Mouse (Mus musculus) sigmoid colon, adult 10 weeks (tissue): ENCODE measurements around the gene Ap2m1. TPM values are rescaled to one million over a fixed set of nuclear protein-coding genes. Genes with fewer than 3 reads are reported as not detected.

ENCODE experiments used
- polyA plus RNA-seq: library from polyadenylated mRNA; stranded (reverse); fragments of 350-450 nt; fragmentation: Illumina TruSeq; extraction: RNeasy Lipid Tissue Mini Kit (QIAGEN cat#74804); gene quantifications from one replicate; pipeline ENCODE4 v1.2.3, GENCODE M21; 2014; ENCODE audit warnings: low read depth, low replicate concordance

Ap2m1 gene
- polyA plus RNA-seq: 87.0 TPM

DNA sequence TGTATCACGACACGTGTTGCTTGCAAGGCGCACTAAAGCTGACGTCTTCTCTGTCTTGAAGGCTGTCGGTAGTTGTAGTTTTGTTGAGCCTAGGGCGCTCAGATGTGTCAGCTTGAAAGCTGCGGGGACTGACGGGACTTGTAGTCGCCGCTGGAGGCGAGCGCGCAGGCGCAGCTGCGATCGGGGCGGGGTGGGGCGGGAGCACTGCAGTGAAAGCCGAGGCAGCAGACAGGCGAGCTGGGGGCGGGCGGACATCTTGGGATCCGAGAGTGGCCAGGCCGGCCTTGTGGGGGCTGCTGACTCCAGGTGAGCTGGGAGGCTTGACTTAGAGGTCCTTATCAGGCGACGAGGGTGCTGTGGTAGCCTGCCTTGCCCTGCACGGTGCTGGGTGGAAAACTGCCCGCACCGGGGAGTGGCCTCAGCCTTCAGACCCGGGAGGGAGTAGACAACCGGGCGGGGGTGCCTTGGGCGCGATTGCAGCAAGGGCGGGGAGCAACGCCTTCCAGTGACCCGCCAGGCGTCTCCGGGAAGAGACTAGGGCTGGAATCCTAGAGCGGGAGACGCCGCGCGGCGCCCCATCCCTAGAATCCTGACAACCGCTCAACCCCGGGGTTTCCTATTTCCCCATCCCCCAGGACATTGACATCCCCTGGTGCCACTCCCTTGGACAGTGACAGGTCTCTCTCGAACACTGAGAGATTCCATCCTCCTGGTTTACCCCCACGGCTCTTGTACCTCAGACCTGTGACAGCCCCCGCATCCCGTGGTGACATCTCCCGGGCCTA is at the start of gene Ap2m1:
Gene Ap2m1, plus strand, starts transcription at position 183 of the 785 bp plus-strand sequence.

DNA sequence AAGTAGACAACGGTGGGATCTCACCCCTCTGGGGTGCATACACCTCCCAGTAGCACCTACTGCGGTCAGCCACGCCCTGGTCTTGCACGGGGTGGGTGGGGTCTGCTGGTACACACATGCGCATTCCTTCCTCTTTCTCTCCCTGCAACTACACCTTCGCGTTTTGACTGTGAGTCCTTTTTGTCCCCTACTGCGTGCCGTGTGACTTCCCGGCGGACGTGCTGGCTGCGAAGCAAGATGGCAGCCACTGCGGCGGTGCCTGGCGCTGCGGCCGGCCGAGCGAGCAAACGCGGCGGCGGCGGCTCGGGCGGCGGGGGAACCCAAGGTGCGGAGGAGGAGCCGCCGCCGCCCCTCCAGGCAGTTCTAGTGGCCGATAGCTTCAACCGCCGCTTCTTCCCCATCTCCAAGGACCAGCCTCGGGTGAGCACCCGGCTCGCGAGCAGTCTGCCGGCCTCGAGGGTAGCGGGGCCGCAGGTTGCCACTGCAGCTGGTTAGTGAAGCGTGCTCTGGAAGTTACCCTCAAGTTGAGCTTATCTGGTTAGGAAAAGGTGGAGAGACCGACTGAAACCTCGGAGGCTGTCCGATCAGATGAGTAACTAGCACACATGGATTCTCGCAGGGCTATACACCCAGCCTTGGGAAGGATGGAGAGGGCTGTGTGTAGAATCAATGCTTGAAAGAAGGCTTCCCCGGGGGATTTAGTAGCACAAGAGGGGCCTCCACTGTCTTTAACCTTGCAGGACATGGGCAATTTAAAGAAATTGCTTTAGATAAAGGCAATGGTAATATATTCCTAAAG is 36.4 kb upstream of the Ap2m1 start, which contains the start of gene Eif2b5:
Gene Eif2b5, plus strand, starts transcription at position 141 of the 799 bp plus-strand sequence.

DNA sequence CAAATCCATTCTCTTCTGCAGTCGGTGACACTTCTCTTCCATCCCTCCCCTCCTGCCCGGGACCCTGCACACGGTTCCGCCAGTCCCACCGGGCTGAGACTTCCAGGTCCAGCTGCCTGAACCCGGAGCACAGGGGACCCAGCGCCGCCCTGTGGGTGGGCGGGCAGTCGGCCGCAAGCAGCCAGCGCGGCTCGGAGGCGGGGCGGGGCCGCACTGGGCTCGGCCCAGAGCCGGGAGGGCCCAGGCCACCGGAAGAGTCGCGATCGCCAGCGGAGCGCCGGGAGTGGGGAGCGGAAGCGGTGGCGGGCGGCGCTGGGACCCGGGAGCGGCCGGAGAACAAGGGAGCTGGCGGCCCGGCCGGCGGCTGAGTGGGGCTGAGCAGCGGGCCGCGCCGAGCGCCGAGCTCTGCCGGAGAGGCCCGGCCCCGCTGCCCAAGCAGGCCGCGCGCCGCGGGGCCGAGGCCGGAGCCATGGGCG is 18.5 kb upstream of the Ap2m1 start, which contains the start of gene Dvl3:
Gene Dvl3, plus strand, starts transcription at position 257 of the 476 bp plus-strand sequence.

DNA sequence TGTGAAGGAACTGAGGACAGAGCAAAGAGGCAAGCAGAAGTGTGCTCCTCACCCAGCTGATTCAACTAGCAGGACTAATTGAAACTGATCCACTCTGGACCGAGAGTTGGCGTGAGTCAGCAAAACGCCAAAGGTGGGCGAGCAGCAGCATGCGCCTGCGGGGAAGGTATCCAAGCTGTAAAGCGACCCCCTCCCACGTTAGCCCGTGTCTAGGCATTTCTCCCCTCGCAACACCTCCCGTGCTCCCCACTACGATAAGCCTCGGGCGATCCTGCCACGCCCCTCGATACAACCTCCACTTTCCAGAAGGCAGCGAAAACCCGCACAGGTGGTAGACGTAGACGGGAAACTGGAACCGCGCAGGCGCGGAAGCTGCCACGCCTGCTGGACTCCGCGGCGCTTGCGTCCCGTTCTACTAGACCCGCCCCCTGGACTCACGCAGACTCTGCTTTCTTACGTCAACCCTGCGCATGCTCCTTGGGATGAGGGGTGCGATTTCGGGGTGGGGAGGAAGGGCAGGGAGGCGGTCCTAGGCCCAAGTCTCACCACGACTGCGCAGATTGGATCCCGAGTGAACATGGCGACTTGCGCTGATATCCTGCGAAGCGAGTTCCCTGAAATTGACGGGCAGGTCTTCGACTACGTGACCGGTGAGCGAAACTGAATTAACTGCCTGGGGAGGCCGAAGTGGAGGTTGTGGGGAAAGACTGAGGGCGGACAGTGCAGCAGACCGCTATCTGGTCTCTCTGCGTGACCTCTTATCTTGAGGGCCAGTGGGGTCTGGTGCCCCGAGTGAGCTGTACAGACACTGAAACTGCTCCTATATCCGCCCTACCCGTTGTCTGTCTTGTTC is 13.0 kb downstream of the Ap2m1 start, which contains the start of gene Abcf3:
Gene Abcf3, plus strand, starts transcription at position 482 of the 853 bp plus-strand sequence.

DNA sequence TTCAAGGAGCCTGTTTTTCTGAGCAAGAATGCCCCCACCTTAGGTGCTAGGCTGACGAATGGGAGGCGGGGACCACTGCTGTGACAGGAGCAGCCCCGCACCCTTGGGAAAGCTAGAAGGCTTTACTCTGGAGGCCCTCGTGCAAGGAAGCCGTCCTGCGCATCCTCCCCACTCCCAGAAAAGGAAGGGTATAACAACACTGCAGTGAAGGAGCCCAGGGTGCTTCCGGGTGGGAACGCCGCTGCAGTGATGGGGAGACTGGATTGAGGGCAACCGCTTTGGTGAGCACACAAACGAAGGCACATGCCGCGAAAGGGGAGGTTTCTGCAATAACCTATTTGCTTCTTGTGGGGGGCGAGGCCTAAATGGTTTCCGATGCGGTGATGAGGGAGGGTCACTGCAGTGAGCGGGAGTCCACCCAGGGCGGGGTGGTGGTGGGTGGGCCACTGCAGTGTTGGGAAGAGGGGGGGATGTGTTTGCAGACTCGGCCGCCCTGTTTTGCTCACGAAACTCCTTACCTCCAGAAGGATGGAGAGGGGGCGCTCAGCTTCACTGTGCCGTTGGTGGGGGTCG is 54.2 kb downstream of the Ap2m1 start, which contains the start of gene Vwa5b2:
Gene Vwa5b2, plus strand, starts transcription at position 106 of the 573 bp plus-strand sequence.

Other genes with a start within 250 kb of the Ap2m1 start
- gene Parl, start 233.1 kb upstream of the Ap2m1 start, polyA plus RNA-seq: 53.0 TPM
- gene Cyp2ab1, start 210.1 kb upstream of the Ap2m1 start, polyA plus RNA-seq: 0.60 TPM
- 21.1 TPM for gene Abcc5, start 109.1 kb upstream of the Ap2m1 start, polyA plus RNA-seq
- 7.8 TPM for gene Eif2b5, start 36.7 kb upstream of the Ap2m1 start, polyA plus RNA-seq
- gene Dvl3, start 18.5 kb upstream of the Ap2m1 start, polyA plus RNA-seq: 23.3 TPM
- gene Abcf3, start 13.1 kb downstream of the Ap2m1 start, polyA plus RNA-seq: 9.1 TPM
- 0.76 TPM for gene Vwa5b2, start 54.0 kb downstream of the Ap2m1 start, polyA plus RNA-seq
- 1.9 TPM for gene Eef1akmt4, start 76.1 kb downstream of the Ap2m1 start, polyA plus RNA-seq
- not detected for gene Gm49333, start 76.1 kb downstream of the Ap2m1 start, polyA plus RNA-seq
- 3.7 TPM for gene Alg3, start 76.3 kb downstream of the Ap2m1 start, polyA plus RNA-seq
- gene Camk2n2, start 85.8 kb downstream of the Ap2m1 start, polyA plus RNA-seq: 0.47 TPM
- gene Ece2, start 94.3 kb downstream of the Ap2m1 start, polyA plus RNA-seq: 0.47 TPM
- 56.0 TPM for gene Psmd2, start 116.2 kb downstream of the Ap2m1 start, polyA plus RNA-seq
- 135 TPM for gene Eif4g1, start 132.8 kb downstream of the Ap2m1 start, polyA plus RNA-seq
- gene Fam131a, start 157.8 kb downstream of the Ap2m1 start, polyA plus RNA-seq: not detected
- gene Polr2h, start 182.2 kb downstream of the Ap2m1 start, polyA plus RNA-seq: 26.0 TPM
- gene Clcn2, start 182.3 kb downstream of the Ap2m1 start, polyA plus RNA-seq: 5.6 TPM
- 0.28 TPM for gene Chrd, start 197.6 kb downstream of the Ap2m1 start, polyA plus RNA-seq
- gene Thpo, start 199.0 kb downstream of the Ap2m1 start, polyA plus RNA-seq: 0.47 TPM